ENCODE assay signal across 8 mouse cellular contexts in genomic region chr9:78190651-78191634, GRCm38 (mm10). TPM values are rescaled to one million over a fixed set of nuclear protein-coding genes. Genes with fewer than 3 reads are reported as not detected.
DNase-seq lines count a peak whose midpoint lies in the region; ATAC-seq and TF ChIP-seq lines count a peak whose summit lies in the region.

No protein-coding gene starts in this region.

- 2% methylated on average over 19 of the region's 19 CpGs for WGBS in lung, embryonic 14.5 days
- WGBS in lung, adult 2 months = 7% methylated on average over 19 of the region's 19 CpGs
- WGBS in embryonic facial prominence, embryonic 12.5 days = 2% methylated on average over 19 of the region's 19 CpGs
- WGBS in stomach, embryonic 14.5 days = 3% methylated on average over 19 of the region's 19 CpGs

- H3K27me3 ChIP-seq in lung, embryonic 14.5 days (ENCODE audit: insufficient read depth, low read length) = no peaks in the 10 kb centered on the region
- no peaks in the 10 kb centered on the region for H3K27me3 ChIP-seq in embryonic facial prominence, embryonic 12.5 days
- H3K27me3 ChIP-seq in stomach, embryonic 14.5 days (ENCODE audit: control insufficient read depth, insufficient read depth, low read length) = no peaks in the 10 kb centered on the region

- ATAC-seq in lung, embryonic 14.5 days (ENCODE audit: insufficient read depth) = peak; percentile 38; the same call in 1 of the 2 replicates
- ATAC-seq in embryonic facial prominence, embryonic 12.5 days (ENCODE audit: insufficient number of reproducible peaks, insufficient read depth, low FRiP score, low TSS enrichment) = no peak
- ATAC-seq in stomach, embryonic 14.5 days (ENCODE audit: insufficient number of reproducible peaks, insufficient read depth, low FRiP score, low read depth) = no peak
- no peak for ATAC-seq in frontal cortex, adult (ENCODE audit: low TSS enrichment)

- H3K36me3 ChIP-seq in lung, embryonic 14.5 days (ENCODE audit: insufficient read depth) = no peaks in the 10 kb centered on the region
- no peaks in the 10 kb centered on the region for H3K36me3 ChIP-seq in embryonic facial prominence, embryonic 12.5 days
- H3K36me3 ChIP-seq in stomach, embryonic 14.5 days (ENCODE audit: control insufficient read depth, insufficient read depth, low read length) = no peaks in the 10 kb centered on the region

- H3K4me3 ChIP-seq in lung, embryonic 14.5 days (ENCODE audit: low read depth, low read length) = peak overlapping the region; percentile 42
- no peak overlapping the region for H3K4me3 ChIP-seq in lung, adult 2 months (replicated peaks; ENCODE audit: extremely low read depth, low read depth, low read length)
- peak overlapping the region; percentile 51 for H3K4me3 ChIP-seq in embryonic facial prominence, embryonic 12.5 days
- H3K4me3 ChIP-seq in stomach, embryonic 14.5 days (ENCODE audit: low read depth, low read length) = peak overlapping the region; percentile 36

- H3K9ac ChIP-seq in lung, embryonic 14.5 days = peak overlapping the region; percentile 4
- no peak overlapping the region; the same call in none of the 2 replicates for H3K9ac ChIP-seq in embryonic facial prominence, embryonic 12.5 days
- no peak overlapping the region; the same call in 1 of the 2 replicates for H3K9ac ChIP-seq in stomach, embryonic 14.5 days (replicated peaks; ENCODE audit: low read depth, low read length)

- no peaks in the 10 kb centered on the region for H3K9me3 ChIP-seq in lung, embryonic 14.5 days (ENCODE audit: low read depth, low read length)
- no peaks in the 10 kb centered on the region for H3K9me3 ChIP-seq in embryonic facial prominence, embryonic 12.5 days
- H3K9me3 ChIP-seq in stomach, embryonic 14.5 days (ENCODE audit: control insufficient read depth, low read depth, low read length) = no peaks in the 10 kb centered on the region

- DNase-seq in lung, embryonic 14.5 days = peak; percentile 53
- DNase-seq in lung, adult 2 months = no peak
- peak; percentile 30 for DNase-seq in kidney, postnatal 14 days
- DNase-seq in cerebellum, adult 9-11 months = no peak
- DNase-seq in spleen, postnatal 10 days (ENCODE audit: low spot score in 2 of 2) = no peak

- no peak for TF ChIP-seq CTCF in lung, embryonic 14.5 days (IDR thresholded peaks at IDR 0.05; ENCODE audit: low read depth)
- no peak for TF ChIP-seq CTCF in lung, adult 2 months (IDR thresholded peaks at IDR 0.05; ENCODE audit: insufficient read depth, low read length)

- H3K4me1 ChIP-seq in lung, embryonic 14.5 days (ENCODE audit: insufficient read depth) = 0 out of 2 replicates have a peak, but pooled peaks cover 3% of the 10 kb centered on the region
- peaks cover 2% of the 10 kb centered on the region; the same call in 1 of the 2 replicates for H3K4me1 ChIP-seq in lung, adult 2 months (ENCODE audit: control insufficient read depth, insufficient read depth, low read length)
- peaks cover 7% of the 10 kb centered on the region; the same call in 1 of the 2 replicates for H3K4me1 ChIP-seq in embryonic facial prominence, embryonic 12.5 days
- H3K4me1 ChIP-seq in stomach, embryonic 14.5 days (ENCODE audit: control insufficient read depth, insufficient read depth, low read length) = peaks cover 4% of the 10 kb centered on the region; the same call in 1 of the 2 replicates

- H3K27ac ChIP-seq in lung, embryonic 14.5 days (ENCODE audit: low read depth) = no peak overlapping the region
- no peak overlapping the region for H3K27ac ChIP-seq in embryonic facial prominence, embryonic 12.5 days
- H3K27ac ChIP-seq in stomach, embryonic 14.5 days (ENCODE audit: low read length) = no peak overlapping the region

- no peak for TF ChIP-seq POLR2A in lung, adult 2 months (IDR thresholded peaks at IDR 0.05; ENCODE audit: borderline replicate concordance, extremely low read depth, low read depth, low read length)

- H3K4me2 ChIP-seq in lung, embryonic 14.5 days = peak overlapping the region; percentile 64
- peak overlapping the region; percentile 62 for H3K4me2 ChIP-seq in embryonic facial prominence, embryonic 12.5 days (replicated peaks)
- peak overlapping the region; percentile 62 for H3K4me2 ChIP-seq in stomach, embryonic 14.5 days (replicated peaks; ENCODE audit: low read depth, low read length)

RNA-seq across cellular contexts. Expression of gene Gsta4, which starts 8.4 kb away (rescaled TPM):
- 48.4 and 58.0 TPM in 2 replicates for polyA plus RNA-seq in lung, embryonic 14.5 days (2014; fragmentation: Nextera tagmentation; extraction: Ambion mirVana)
- 29.2 and 85.9 TPM in 2 replicates for polyA plus RNA-seq in lung, adult 2 months (2012; rRNA removed)
- 100.0 and 102 TPM in 2 replicates for polyA plus RNA-seq in embryonic facial prominence, embryonic 12.5 days (2016; fragmentation: Nextera tagmentation; extraction: Ambion mirVana)
- polyA plus RNA-seq in stomach, embryonic 14.5 days (2014; fragmentation: Nextera tagmentation; extraction: Ambion mirVana) = 478 and 492 TPM in 2 replicates

RNA-seq across cellular contexts. Expression of gene Gsta1, which starts 39.5 kb away (rescaled TPM):
- polyA plus RNA-seq in lung, embryonic 14.5 days (2014; fragmentation: Nextera tagmentation; extraction: Ambion mirVana) = not detected in 2 replicates
- polyA plus RNA-seq in lung, adult 2 months (2012; rRNA removed) = 0.27 and 1.7 TPM in 2 replicates
- polyA plus RNA-seq in embryonic facial prominence, embryonic 12.5 days (2016; fragmentation: Nextera tagmentation; extraction: Ambion mirVana) = not detected in 2 replicates
- polyA plus RNA-seq in stomach, embryonic 14.5 days (2014; fragmentation: Nextera tagmentation; extraction: Ambion mirVana) = 9.6 and 9.7 TPM in 2 replicates

Comparison
In these comparisons a context has a peak if more than half of its experiments do, and no peak if none do; other contexts are left out.
1. DNase-seq: peak in lung, embryonic 14.5 days (single experiment) and kidney, postnatal 14 days (single experiment); none in lung, adult 2 months (single experiment), cerebellum, adult 9-11 months (single experiment) and spleen, postnatal 10 days (0 of 2).
2. Peak in every context shown above with its lines, with median percentiles within 50 percentile points of each other: H3K4me2 ChIP-seq.